Mouse (Mus musculus) limb, embryonic 13.5 days (tissue): ENCODE measurements at regions not wholly inside any gene's neighbourhood (a gene's known extent, or its start where the extent isn't known, plus 50 kb on each side); places are given as distances from the start of the nearest gene placed in this dataset.

ENCODE experiments used
- ATAC-seq: fragments of 200-750 bp; cut with Nextera tagmentation; 2 replicates; pipeline ENCODE4 v1.8.0; 2017; ENCODE audit warnings: low read depth, moderate number of reproducible peaks, moderate TSS enrichment; ENCODE audit not compliant: low FRiP score
- H3K27ac ChIP-seq: fragments of 300-500 bp; sonication (generic); 2 replicates; pipeline ENCODE4 v1.5.1; 2015; ENCODE audit warnings: inconsistent platforms, mild to moderate bottlenecking, moderate library complexity
- H3K27me3 ChIP-seq: fragments of 300-500 bp; sonication (generic); 2 replicates; pipeline ENCODE4 v1.6.1; 2015; ENCODE audit warnings: mild to moderate bottlenecking, inconsistent platforms
- H3K36me3 ChIP-seq: fragments of 300-500 bp; sonication (generic); 2 replicates; pipeline ENCODE4 v1.6.1; 2015; ENCODE audit warnings: inconsistent platforms, mild to moderate bottlenecking, moderate library complexity
- H3K4me1 ChIP-seq: fragments of 300-500 bp; sonication (generic); 2 replicates; pipeline ENCODE4 v1.6.1; 2015; ENCODE audit warnings: inconsistent platforms
- H3K4me2 ChIP-seq: fragments of 300-500 bp; sonication (generic); replicated peaks from 2 replicates; pipeline ENCODE4 v1.6.1; 2015; ENCODE audit warnings: inconsistent platforms, mild to moderate bottlenecking, moderate library complexity
- H3K4me3 ChIP-seq: fragments of 300-500 bp; sonication (generic); 2 replicates; pipeline ENCODE4 v1.5.1; 2015; ENCODE audit warnings: moderate library complexity, mild to moderate bottlenecking, inconsistent platforms
- H3K9ac ChIP-seq: fragments of 300-500 bp; sonication (generic); 2 replicates; pipeline ENCODE4 v1.6.1; 2015; ENCODE audit warnings: mild to moderate bottlenecking, inconsistent platforms
- H3K9me3 ChIP-seq: fragments of 300-500 bp; sonication (generic); 2 replicates; pipeline ENCODE4 v1.6.1; 2016; ENCODE audit warnings: inconsistent platforms
- WGBS: fragments of 180-500 bp; shearing (Covaris S2); methylation state at CpG from one replicate; pipeline ENCODE4 v1.1.7; 2015; 5-methylcytosine and 5-hydroxymethylcytosine counted together

DNA sequence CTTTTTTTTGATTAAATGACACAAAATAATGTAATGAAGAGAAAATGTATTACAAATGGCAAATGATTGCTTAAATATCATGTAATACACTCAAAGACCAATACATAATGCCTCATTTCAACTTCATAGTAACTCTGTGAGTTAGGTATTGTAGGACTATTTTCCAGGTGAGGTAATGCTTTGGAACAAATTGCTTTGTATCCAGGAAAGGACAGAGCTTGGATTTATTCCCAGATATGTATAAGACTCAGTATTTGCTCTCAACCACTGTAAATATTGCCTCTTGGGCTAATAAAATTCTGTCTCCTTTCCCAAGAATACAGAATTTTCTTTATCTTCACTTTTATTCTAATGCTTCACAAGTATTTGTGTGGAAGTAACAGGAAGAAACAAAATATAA, 148.2 kb upstream of the Mbnl1 start:
- no peak overlapping the region for H3K9ac ChIP-seq
- H3K27ac ChIP-seq, result no peak overlapping the region
- H3K36me3 ChIP-seq, result no peaks in the 10 kb centered on the region
- no peaks in the 10 kb centered on the region for H3K27me3 ChIP-seq
- H3K4me2 ChIP-seq, result no peak overlapping the region
- no peak overlapping the region for H3K4me3 ChIP-seq
- peak; percentile 44; the same call in 1 of the 2 replicates for ATAC-seq
- H3K9me3 ChIP-seq, result no peaks in the 10 kb centered on the region
- no peaks in the 10 kb centered on the region for H3K4me1 ChIP-seq

DNA sequence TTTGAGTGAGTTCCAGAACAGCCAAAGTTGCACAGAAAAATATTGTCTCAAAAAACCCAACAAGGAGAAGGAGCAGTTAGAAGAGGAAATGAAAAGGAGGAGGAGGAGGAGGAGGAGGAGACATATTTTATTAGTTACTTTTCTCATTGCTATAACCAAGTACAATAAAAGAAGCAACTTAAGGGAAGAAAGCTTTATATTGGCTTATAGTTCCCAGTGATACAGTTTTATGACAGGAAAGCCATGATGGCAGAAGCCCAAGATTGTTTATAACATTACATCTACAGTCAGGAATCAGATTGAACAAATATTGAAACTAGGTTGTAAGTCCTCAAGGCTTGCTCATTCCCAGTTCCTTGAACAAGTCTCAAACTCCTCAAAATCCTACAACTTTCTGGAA, 147.7 kb upstream of the Mbnl1 start:
- ATAC-seq, result peak; percentile 64; the same call in 1 of the 2 replicates

DNA sequence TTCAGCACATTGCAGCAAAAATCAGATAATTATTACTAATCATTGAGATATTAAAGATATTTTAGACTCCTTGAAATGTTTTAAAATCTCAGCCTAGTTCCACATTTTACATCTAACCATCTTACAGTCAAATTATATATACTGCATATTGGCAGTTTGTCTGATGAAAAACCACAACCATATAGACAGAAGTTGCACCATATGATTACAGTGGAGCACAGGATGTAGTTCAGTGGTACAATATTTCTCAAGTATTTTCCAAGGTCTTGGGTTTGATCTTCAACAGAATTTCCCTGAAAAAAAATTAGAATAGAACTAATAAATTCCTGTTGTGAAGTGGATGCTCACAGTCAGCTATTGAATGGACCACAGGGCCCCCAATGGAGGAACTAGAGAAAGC, 140.2 kb upstream of the Mbnl1 start:
- Histone ChIP-seq H3K9ac (no peak overlapping the region), H3K27me3 (no peaks in the 10 kb centered on the region), H3K4me2 (no peak overlapping the region), H3K9me3 (no peaks in the 10 kb centered on the region), H3K4me3 (no peak overlapping the region), H3K27ac (no peak overlapping the region), H3K4me1 (no peaks in the 10 kb centered on the region), H3K36me3 (no peaks in the 10 kb centered on the region)
- no peak for ATAC-seq

More for the DNA sequence above, 147.7 kb upstream of the Mbnl1 start:
- H3K36me3 ChIP-seq, result no peaks in the 10 kb centered on the region
- no peak overlapping the region for H3K27ac ChIP-seq
- H3K4me3 ChIP-seq, result no peak overlapping the region
- H3K9me3 ChIP-seq, result no peaks in the 10 kb centered on the region
- H3K4me2 ChIP-seq, result no peak overlapping the region
- no peaks in the 10 kb centered on the region for H3K27me3 ChIP-seq
- no peak overlapping the region for H3K9ac ChIP-seq
- no peaks in the 10 kb centered on the region for H3K4me1 ChIP-seq

DNA sequence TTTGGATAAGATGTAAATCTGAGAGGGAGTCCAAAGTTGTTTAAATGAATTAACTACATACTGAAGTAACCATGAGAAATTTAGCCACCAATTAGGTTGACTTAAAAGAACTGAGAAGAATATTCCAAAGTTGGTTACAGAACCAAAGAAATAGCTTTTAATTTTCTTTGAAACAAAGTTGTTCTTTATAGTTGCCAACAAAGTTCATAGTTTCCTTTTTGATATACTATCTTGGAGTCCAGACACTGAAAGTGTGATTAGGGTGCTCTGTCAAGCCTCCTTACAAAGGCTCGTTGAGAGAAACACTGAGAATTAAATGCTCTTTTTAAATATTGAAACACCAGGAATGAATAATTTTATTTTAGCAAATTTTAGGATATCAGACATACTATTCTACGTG, 139.0 kb upstream of the Mbnl1 start:
- Histone ChIP-seq H3K4me1 (no peaks in the 10 kb centered on the region), H3K9me3 (no peaks in the 10 kb centered on the region), H3K4me2 (no peak overlapping the region), H3K27ac (no peak overlapping the region), H3K27me3 (no peaks in the 10 kb centered on the region), H3K36me3 (no peaks in the 10 kb centered on the region), H3K4me3 (no peak overlapping the region), H3K9ac (no peak overlapping the region)
- ATAC-seq, result no peak
- 81% methylated on average over 2 of the region's 2 CpGs for WGBS

DNA sequence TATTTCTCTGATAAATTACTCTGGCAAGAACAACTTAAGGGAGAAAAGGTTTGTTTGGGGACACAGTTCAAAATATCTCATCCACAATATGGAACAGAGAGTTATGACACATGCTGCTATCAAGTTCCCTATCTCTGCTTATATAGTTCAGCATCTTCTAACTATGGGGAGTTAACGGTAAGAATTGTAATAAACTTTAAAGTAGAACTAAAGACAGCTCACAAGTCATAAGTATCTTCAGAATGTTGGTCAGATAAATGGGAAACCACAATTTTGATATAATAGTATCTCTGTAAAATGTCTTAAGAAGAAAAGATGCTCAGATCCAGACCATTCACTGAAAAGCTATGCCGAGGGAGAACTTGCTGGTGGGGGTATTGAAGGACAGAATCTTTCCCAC, 138.5 kb upstream of the Mbnl1 start:
- no peaks in the 10 kb centered on the region for H3K4me1 ChIP-seq
- H3K4me3 ChIP-seq, result no peak overlapping the region
- no peak overlapping the region for H3K4me2 ChIP-seq
- H3K27me3 ChIP-seq, result no peaks in the 10 kb centered on the region
- H3K9ac ChIP-seq, result no peak overlapping the region
- no peaks in the 10 kb centered on the region for H3K9me3 ChIP-seq
- H3K36me3 ChIP-seq, result no peaks in the 10 kb centered on the region
- WGBS, result 89% methylated on average over 2 of the region's 2 CpGs
- no peak for ATAC-seq
- no peak overlapping the region for H3K27ac ChIP-seq

DNA sequence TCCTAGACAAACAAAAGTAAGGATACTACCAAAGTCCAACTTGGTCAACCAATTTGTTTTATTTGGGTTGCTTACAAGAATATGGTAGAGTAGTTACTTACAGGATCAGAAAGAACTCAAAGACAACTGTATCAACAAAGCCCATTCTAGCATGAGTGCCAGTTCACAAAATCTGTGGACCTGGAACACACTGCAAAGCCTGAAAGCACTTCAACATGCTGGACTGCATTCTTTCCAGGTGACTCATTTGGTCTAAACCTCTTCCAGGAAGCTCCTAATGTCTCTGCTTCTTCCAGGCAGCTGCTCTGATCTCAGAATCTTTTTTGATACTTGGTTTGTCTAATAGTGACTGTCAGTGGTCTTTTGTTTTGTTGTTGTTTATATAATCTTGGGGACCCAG, 126.2 kb upstream of the Mbnl1 start:
- H3K4me2 ChIP-seq, result no peak overlapping the region
- H3K27ac ChIP-seq, result no peak overlapping the region
- H3K4me3 ChIP-seq, result no peak overlapping the region
- H3K9ac ChIP-seq, result no peak overlapping the region
- H3K27me3 ChIP-seq, result no peaks in the 10 kb centered on the region
- no peak for ATAC-seq
- no peaks in the 10 kb centered on the region; the same call in 1 of the 2 replicates for H3K9me3 ChIP-seq
- H3K4me1 ChIP-seq, result no peaks in the 10 kb centered on the region
- H3K36me3 ChIP-seq, result no peaks in the 10 kb centered on the region

DNA sequence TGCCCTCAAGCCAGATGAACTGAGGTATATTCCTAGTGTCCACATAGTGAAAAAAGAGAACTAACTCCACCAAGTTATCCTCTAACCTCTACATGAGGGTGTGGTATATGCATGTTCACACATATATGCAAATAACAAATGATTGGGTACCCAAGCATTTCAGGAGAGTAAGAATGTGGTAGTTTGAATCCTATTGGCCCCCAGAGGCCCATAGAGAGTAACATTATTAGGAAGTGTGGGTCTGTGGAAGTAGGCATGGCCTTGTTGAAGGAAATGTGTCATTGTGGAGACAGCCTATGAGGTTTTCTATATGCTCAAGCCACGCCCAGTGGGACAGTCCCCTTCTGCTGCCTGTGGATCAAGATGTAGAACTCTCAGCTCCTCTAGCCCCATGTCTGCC, 125.6 kb upstream of the Mbnl1 start:
- 81% methylated on average over 1 of the region's 1 CpGs for WGBS
- H3K4me3 ChIP-seq, result no peak overlapping the region
- H3K27ac ChIP-seq, result no peak overlapping the region
- H3K9me3 ChIP-seq, result no peaks in the 10 kb centered on the region; the same call in 1 of the 2 replicates
- no peak for ATAC-seq
- no peaks in the 10 kb centered on the region for H3K27me3 ChIP-seq
- H3K4me1 ChIP-seq, result no peaks in the 10 kb centered on the region
- no peak overlapping the region for H3K4me2 ChIP-seq
- no peaks in the 10 kb centered on the region for H3K36me3 ChIP-seq
- H3K9ac ChIP-seq, result no peak overlapping the region

DNA sequence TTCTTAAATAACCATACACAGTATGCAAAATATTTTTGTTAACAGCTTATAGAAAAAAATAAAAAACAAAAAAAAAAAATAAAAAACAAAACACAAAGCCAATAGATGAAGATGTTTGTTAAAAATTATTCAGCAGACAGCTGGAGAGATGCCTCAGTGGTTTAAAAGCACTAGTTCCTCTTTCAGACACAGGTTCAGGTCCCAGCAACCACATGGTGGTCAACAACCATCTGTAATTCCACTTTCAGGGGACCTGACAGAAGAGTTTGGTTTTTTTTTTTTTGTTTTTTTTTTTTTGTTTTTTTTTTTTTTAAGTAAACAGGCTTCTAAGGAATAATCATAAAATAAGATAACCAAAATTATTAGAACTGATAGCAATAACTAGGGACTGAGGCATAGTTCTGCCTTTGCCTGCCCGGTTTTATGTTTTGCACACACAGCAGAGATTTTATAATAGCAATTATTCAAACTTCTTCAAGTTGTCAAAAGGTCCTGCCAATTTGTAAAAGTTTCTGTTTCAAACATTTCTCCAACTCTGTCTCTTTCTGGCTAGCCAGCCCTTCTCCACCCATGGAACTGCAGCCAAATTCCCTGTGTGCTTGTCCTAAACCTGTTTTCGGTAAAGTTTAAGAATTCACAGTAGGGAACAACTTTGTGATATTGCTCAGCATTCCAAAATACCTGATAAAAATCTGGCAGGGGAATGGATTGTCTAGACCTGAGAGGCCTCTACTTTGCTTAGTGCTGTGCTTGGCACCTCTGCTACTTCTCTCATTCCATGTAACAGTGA, 101.3 kb upstream of the Mbnl1 start:
- Histone ChIP-seq H3K9me3 (no peaks in the 10 kb centered on the region), H3K27me3 (no peaks in the 10 kb centered on the region), H3K4me1 (no peaks in the 10 kb centered on the region), H3K4me3 (no peak overlapping the region), H3K27ac (no peak overlapping the region), H3K36me3 (no peaks in the 10 kb centered on the region), H3K4me2 (no peak overlapping the region), H3K9ac (no peak overlapping the region)
- 61% methylated on average over 2 of the region's 2 CpGs for WGBS
- no peak for ATAC-seq

DNA sequence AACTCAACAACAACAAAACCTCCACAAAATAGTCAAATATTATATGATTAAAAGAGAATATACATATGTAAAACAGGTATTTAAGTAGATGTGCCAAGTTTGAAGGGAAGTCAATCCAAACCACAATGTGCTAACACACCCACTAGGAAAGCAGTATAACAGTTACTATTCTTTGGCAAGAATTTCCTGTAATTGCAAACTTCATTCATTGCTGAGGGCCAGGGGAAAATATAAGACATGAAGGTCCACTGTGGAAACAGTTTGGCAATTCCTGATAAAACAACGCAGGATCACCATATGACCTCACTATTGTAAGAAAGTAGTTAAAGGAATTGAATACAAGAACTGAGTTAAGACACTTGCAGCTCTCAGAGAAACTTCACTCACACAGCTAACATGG, 99.0 kb upstream of the Mbnl1 start:
- H3K4me2 ChIP-seq, result no peak overlapping the region
- ATAC-seq, result no peak
- H3K27me3 ChIP-seq, result no peaks in the 10 kb centered on the region
- no peaks in the 10 kb centered on the region for H3K36me3 ChIP-seq
- no peaks in the 10 kb centered on the region for H3K9me3 ChIP-seq
- H3K4me1 ChIP-seq, result no peaks in the 10 kb centered on the region
- H3K27ac ChIP-seq, result no peak overlapping the region
- 83% methylated on average over 1 of the region's 1 CpGs for WGBS
- no peak overlapping the region for H3K4me3 ChIP-seq
- H3K9ac ChIP-seq, result no peak overlapping the region

DNA sequence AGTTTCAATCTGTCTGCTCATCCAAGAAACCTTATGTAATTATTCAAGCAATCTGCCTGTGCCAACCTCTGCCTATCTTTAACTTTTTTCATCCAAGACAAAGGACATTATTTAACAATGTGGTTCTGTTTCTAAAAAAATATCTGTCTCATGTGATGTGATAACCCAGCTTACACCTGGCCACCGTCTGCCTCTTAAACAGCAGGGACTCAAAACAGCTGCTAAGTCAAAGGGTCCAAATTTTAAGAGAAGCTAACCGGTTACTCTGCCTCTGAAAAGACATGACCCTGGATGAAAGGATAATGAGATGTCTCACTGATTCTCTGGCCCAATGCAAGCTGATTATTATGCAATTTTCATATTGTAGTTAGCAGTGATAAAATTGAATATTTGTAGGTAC, 84.0 kb upstream of the Mbnl1 start:
- 44% methylated on average over 2 of the region's 2 CpGs for WGBS
- Histone ChIP-seq H3K27ac (no peak overlapping the region), H3K9ac (no peak overlapping the region), H3K4me3 (no peak overlapping the region), H3K36me3 (no peaks in the 10 kb centered on the region), H3K4me1 (no peaks in the 10 kb centered on the region), H3K4me2 (no peak overlapping the region), H3K9me3 (no peaks in the 10 kb centered on the region), H3K27me3 (no peaks in the 10 kb centered on the region)
- ATAC-seq, result no peak

DNA sequence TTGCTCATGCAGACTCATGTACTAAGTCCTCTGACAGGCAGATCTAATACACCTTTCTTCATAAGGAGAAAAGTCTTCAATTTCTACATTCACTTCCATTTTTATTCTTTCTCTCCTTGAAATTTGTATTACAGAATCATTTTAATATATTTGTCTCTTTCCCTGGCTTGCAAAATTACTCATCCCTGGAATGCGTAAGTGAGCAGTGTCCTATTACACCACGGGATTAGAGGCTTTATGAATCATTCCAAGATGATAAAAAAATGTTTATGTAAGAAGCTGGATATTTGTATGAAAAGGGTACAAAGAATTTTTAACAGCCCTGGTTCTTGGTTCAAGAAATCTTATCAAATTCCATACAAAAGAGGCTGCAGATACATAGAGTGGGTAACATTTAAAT, 83.6 kb upstream of the Mbnl1 start:
- no peak overlapping the region for H3K4me3 ChIP-seq
- no peak overlapping the region for H3K9ac ChIP-seq
- no peaks in the 10 kb centered on the region for H3K4me1 ChIP-seq
- H3K27me3 ChIP-seq, result no peaks in the 10 kb centered on the region
- H3K27ac ChIP-seq, result no peak overlapping the region
- no peak overlapping the region for H3K4me2 ChIP-seq
- H3K36me3 ChIP-seq, result no peaks in the 10 kb centered on the region
- 60% methylated on average over 2 of the region's 2 CpGs for WGBS
- no peaks in the 10 kb centered on the region for H3K9me3 ChIP-seq
- ATAC-seq, result no peak

DNA sequence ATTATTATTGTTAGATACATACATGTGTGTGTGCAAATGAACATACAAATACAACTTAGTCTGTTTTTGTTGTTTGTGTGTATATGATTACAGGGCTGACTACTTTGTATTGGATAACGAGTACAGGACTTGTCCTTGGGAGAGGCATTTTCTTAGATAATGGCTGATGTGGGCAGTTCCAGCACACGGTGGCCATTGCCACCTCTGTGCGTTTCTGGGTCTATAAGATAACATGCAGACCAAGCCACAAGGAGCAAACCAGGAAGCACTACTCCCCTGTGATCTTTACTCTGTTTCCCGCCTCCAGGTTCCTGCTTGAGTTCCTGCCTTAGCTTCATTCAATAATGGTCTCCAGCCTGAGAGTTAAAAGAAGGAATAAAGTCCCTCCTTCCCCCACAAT, 77.3 kb upstream of the Mbnl1 start:
- 77% methylated on average over 4 of the region's 4 CpGs for WGBS

DNA sequence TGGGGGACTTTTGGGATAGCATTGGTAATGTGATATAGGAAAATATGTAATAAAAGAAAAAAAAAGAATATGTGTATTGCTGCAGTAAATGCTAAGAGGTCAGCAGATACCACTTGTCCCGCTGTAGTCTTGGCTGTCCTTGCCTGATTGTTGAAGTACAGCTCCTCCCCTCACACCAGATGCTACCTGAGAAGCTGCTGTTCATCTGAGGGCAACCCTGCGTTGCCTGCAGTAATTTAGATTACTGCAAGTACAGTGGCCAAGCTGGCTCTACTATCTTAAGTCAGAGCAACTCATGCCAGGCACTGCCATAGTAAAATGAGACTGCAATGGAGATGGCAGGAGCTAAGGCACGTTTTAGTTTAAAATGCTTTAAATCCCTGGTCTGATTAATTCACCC, 75.7 kb upstream of the Mbnl1 start:
- no peaks in the 10 kb centered on the region for H3K4me1 ChIP-seq
- no peaks in the 10 kb centered on the region for H3K36me3 ChIP-seq
- no peaks in the 10 kb centered on the region for H3K27me3 ChIP-seq
- WGBS, result 72% methylated on average over 3 of the region's 3 CpGs
- no peak overlapping the region for H3K4me3 ChIP-seq
- H3K9ac ChIP-seq, result no peak overlapping the region
- no peaks in the 10 kb centered on the region for H3K9me3 ChIP-seq
- ATAC-seq, result no peak
- no peak overlapping the region for H3K27ac ChIP-seq
- H3K4me2 ChIP-seq, result no peak overlapping the region

More for the DNA sequence above, 77.3 kb upstream of the Mbnl1 start:
- Histone ChIP-seq H3K27me3 (no peaks in the 10 kb centered on the region), H3K4me2 (no peak overlapping the region), H3K36me3 (no peaks in the 10 kb centered on the region), H3K4me1 (no peaks in the 10 kb centered on the region), H3K9ac (no peak overlapping the region), H3K4me3 (no peak overlapping the region), H3K27ac (no peak overlapping the region), H3K9me3 (no peaks in the 10 kb centered on the region)
- no peak for ATAC-seq
